Mouse (Mus musculus) brain, embryonic 14.5 days (tissue): ENCODE data around the gene Tsr1.

ENCODE experiments used
- CTCF ChIP-seq: fragments of 200-500 bp; IDR thresholded peaks from 2 replicates; pipeline ENCODE4 v1.5.1; 2012; ENCODE audit warnings: inconsistent platforms, mild to moderate bottlenecking, moderate library complexity, borderline replicate concordance; ENCODE audit not compliant: insufficient read depth, insufficient read length; ENCODE audit errors: extremely low read depth
- POLR2A ChIP-seq: fragments of 200-500 bp; IDR thresholded peaks from 2 replicates; pipeline ENCODE4 v1.6.1; 2012; ENCODE audit warnings: mild to moderate bottlenecking, inconsistent platforms, borderline replicate concordance; ENCODE audit not compliant: poor library complexity, insufficient read depth, insufficient read length, severe bottlenecking; ENCODE audit errors: extremely low read depth

DNA sequence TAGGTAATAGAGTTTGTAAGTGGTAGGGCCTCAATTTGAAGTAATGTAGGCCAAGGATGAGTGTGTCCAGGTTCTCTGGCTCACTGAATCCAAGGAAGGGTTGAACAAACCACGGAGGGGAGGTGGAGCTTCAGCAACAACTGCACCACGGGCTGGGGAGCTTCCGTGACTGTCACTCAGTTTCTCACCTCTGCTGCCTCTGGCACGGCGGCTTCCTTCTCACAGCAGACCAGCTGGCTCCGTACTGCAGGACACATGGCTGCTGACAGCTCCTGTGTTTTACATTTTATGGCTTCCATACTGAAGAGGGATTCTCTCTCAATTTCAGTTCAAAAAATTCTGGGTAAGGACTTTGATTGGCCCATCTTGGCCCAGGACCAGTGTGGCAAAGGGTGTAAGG lies 21.4 kb downstream of the Tsr1 start:
- TF ChIP-seq CTCF (no peak), POLR2A (no peak)
